In genomic region chr6:91634417-91634816, GRCm38 (mm10) we compare ENCODE assay signal across 26 mouse cellular contexts.
"Had no signal": no experiment of that assay in that cellular context is flagged by ENCODE, and none has a peak within 500 bp of the region (broad histone marks: within the 10 kb centered on the region; RNA-seq: fewer than 3 reads in every experiment).

No protein-coding gene starts in this region.

- H3K27ac ChIP-seq: limb, embryonic 10.5 days; limb, embryonic 12.5 days; limb, embryonic 13.5 days; limb, embryonic 15.5 days; liver, embryonic 12.5 days; liver, embryonic 13.5 days; liver, embryonic 14.5 days; liver, embryonic 15.5 days; lung, embryonic 15.5 days; macrophage; midbrain, embryonic 10.5 days; midbrain, embryonic 12.5 days; midbrain, embryonic 13.5 days; midbrain, embryonic 15.5 days; neural tube, embryonic 12.5 days had no signal

- H3K9me3 ChIP-seq: limb, embryonic 10.5 days; limb, embryonic 12.5 days; limb, embryonic 13.5 days; limb, embryonic 15.5 days; liver, embryonic 13.5 days; liver, embryonic 15.5 days; lung, embryonic 15.5 days; midbrain, embryonic 10.5 days; midbrain, embryonic 12.5 days; midbrain, embryonic 13.5 days; midbrain, embryonic 15.5 days; neural tube, embryonic 12.5 days had no signal

- H3K36me3 ChIP-seq: limb, embryonic 10.5 days; limb, embryonic 12.5 days; limb, embryonic 13.5 days; limb, embryonic 15.5 days; liver, embryonic 12.5 days; liver, embryonic 13.5 days; liver, embryonic 15.5 days; lung, embryonic 15.5 days; midbrain, embryonic 10.5 days; midbrain, embryonic 12.5 days; midbrain, embryonic 13.5 days; midbrain, embryonic 15.5 days; neural tube, embryonic 12.5 days had no signal

- H3K4me3 ChIP-seq: limb, embryonic 10.5 days; limb, embryonic 12.5 days; limb, embryonic 13.5 days; limb, embryonic 15.5 days; liver, embryonic 12.5 days; liver, embryonic 13.5 days; liver, embryonic 15.5 days; lung, embryonic 15.5 days; megakaryocyte, embryonic 14.5 days; midbrain, embryonic 10.5 days; midbrain, embryonic 12.5 days; midbrain, embryonic 13.5 days; midbrain, embryonic 15.5 days; myocyte; neural tube, embryonic 12.5 days had no signal

- H3K9ac ChIP-seq: limb, embryonic 12.5 days; limb, embryonic 13.5 days; limb, embryonic 15.5 days; liver, embryonic 12.5 days; liver, embryonic 13.5 days; liver, embryonic 14.5 days; liver, embryonic 15.5 days; liver, postnatal 0 days; lung, embryonic 14.5 days; lung, embryonic 15.5 days; midbrain, embryonic 12.5 days; midbrain, embryonic 13.5 days; midbrain, embryonic 15.5 days; neural tube, embryonic 12.5 days had no signal

- H3K27me3 ChIP-seq: limb, embryonic 12.5 days; limb, embryonic 13.5 days; limb, embryonic 15.5 days; liver, embryonic 12.5 days; liver, embryonic 13.5 days; liver, embryonic 15.5 days; lung, embryonic 15.5 days; midbrain, embryonic 12.5 days; midbrain, embryonic 13.5 days; midbrain, embryonic 15.5 days; neural tube, embryonic 12.5 days had no signal

- H3K4me1 ChIP-seq: liver, embryonic 12.5 days; liver, embryonic 13.5 days; liver, embryonic 15.5 days; midbrain, embryonic 12.5 days; midbrain, embryonic 15.5 days; neural tube, embryonic 12.5 days had no signal

- DNase-seq: left cerebral cortex, postnatal 4 days; liver, embryonic 13.5 days; liver, postnatal 0 days; lung, adult 2 months; lung, embryonic 14.5 days; lung, postnatal 14 days; lung, postnatal 4 days; midbrain, embryonic 14.5 days had no signal

- H3K4me2 ChIP-seq: limb, embryonic 12.5 days; limb, embryonic 13.5 days; limb, embryonic 15.5 days; liver, embryonic 11.5 days; liver, embryonic 12.5 days; liver, embryonic 13.5 days; liver, embryonic 15.5 days; lung, embryonic 14.5 days; lung, embryonic 15.5 days; midbrain, embryonic 11.5 days; midbrain, embryonic 12.5 days; midbrain, embryonic 13.5 days; midbrain, embryonic 15.5 days; neural tube, embryonic 12.5 days had no signal
